Mouse (Mus musculus) intestine, embryonic 16.5 days (tissue): Measurements from ENCODE around the gene Gng3. TPM values are rescaled to one million over a fixed set of nuclear protein-coding genes. Genes with fewer than 3 reads are reported as not detected.
"Not testable (repeated sequence)": the region's sequence is repeated elsewhere in the genome, so short reads cannot be mapped to it uniquely, and the experiment has no call there.

Experiments
- ATAC-seq: fragments of 200-750 bp; cut with Nextera tagmentation; 2 replicates; pipeline ENCODE4 v1.8.0; 2017; ENCODE audit warnings: moderate TSS enrichment, moderate library complexity
- H3K27ac ChIP-seq: fragments of 300-500 bp; sonication (generic); 2 replicates; pipeline ENCODE4 v1.5.1; 2014; ENCODE audit warnings: mild to moderate bottlenecking, low read length
- H3K27me3 ChIP-seq: fragments of 300-500 bp; sonication (generic); replicated peaks from 2 replicates; pipeline ENCODE4 v1.6.1; 2014; ENCODE audit warnings: low read length, control low read depth, mixed read lengths; ENCODE audit not compliant: control insufficient read depth, insufficient read depth
- H3K36me3 ChIP-seq: fragments of 300-500 bp; sonication (generic); 2 replicates; pipeline ENCODE4 v1.6.1; 2014; ENCODE audit warnings: low read length, control low read depth; ENCODE audit not compliant: control insufficient read depth, insufficient read depth
- H3K4me1 ChIP-seq: fragments of 300-500 bp; sonication (generic); 2 replicates; pipeline ENCODE4 v1.6.1; 2014; ENCODE audit warnings: low read length, control low read depth, mixed read lengths; ENCODE audit not compliant: control insufficient read depth, insufficient read depth
- H3K4me2 ChIP-seq: fragments of 300-500 bp; sonication (generic); 2 replicates; pipeline ENCODE4 v1.6.1; 2014; ENCODE audit warnings: low read depth, low read length, control low read depth
- H3K4me3 ChIP-seq: fragments of 300-500 bp; sonication (generic); 2 replicates; pipeline ENCODE4 v1.5.1; 2014; ENCODE audit warnings: mild to moderate bottlenecking, low read length
- H3K9ac ChIP-seq: fragments of 300-500 bp; sonication (generic); 2 replicates; pipeline ENCODE4 v1.6.1; 2014; ENCODE audit warnings: low read depth, low read length
- H3K9me3 ChIP-seq: fragments of 300-500 bp; sonication (generic); 2 replicates; pipeline ENCODE4 v1.6.1; 2016; ENCODE audit warnings: low read length, control low read depth; ENCODE audit not compliant: control insufficient read depth
- WGBS: fragments of 180-500 bp; shearing (Covaris S2); extraction: QIAGEN DNeasy Blood & Tissue Kit; methylation state at CpG from one replicate; pipeline ENCODE4 v1.1.7; 2014; 5-methylcytosine and 5-hydroxymethylcytosine counted together
- polyA plus RNA-seq: library from polyadenylated mRNA; unstranded; fragments of >200 nt; fragmentation: Nextera tagmentation; extraction: Ambion mirVana; gene quantifications from 2 replicates; pipeline ENCODE4 v1.2.1, GENCODE M21; 2015

The Gng3 gene
- polyA plus RNA-seq, 1 experiment from 2014 or later = 14.3 TPM

- not testable (repeated sequence) for H3K27ac ChIP-seq
Measured at GRCm38 (mm10) chr19:8836327-8836726, 2.7 kb downstream of the Gng3 start.

GRCm38 (mm10) chr19:8832971-8833370 is 6.0 kb downstream of the Gng3 start:
- Histone ChIP-seq H3K9me3 (no peaks in the 10 kb centered on the region), H3K4me3 (no peak overlapping the region), H3K4me2 (no peak overlapping the region), H3K27ac (no peak overlapping the region), H3K27me3 (no peaks in the 10 kb centered on the region), H3K4me1 (no peaks in the 10 kb centered on the region; the same call in 1 of the 2 replicates), H3K9ac (no peak overlapping the region), H3K36me3 (peaks cover 40% of the 10 kb centered on the region)
- ATAC-seq = no peak
- 89% methylated on average over 4 of the region's 4 CpGs for WGBS

More at GRCm38 (mm10) chr19:8836327-8836726, 2.7 kb downstream of the Gng3 start:
- WGBS = 89% methylated on average over 10 of the region's 10 CpGs
- H3K4me3 ChIP-seq, H3K9ac ChIP-seq, H3K4me2 ChIP-seq, ATAC-seq, H3K9me3 ChIP-seq, H3K27me3 ChIP-seq: not testable (repeated sequence)
- Histone ChIP-seq H3K36me3 (peaks cover 18% of the 10 kb centered on the region), H3K4me1 (peaks cover 22% of the 10 kb centered on the region)

DNA sequence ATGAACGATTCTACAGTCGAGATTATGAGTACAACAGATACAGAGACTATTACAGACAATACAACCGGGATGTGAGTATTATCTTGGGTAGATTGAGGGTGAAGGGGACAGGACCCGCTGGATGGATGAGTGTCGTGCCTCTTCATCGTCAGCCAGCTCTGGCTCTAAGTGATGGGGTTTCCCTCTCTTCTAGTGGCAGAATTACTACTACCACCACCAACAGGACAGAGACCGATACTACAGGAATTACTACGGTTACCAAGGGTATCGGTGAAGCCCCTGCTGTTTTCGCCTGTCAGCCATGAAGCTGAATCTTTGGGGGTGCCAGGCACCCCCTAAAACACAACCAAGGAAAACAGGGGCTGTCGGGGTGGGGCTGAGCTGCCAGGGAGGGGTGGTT is 7.7 kb downstream of the Gng3 start:
- no peaks in the 10 kb centered on the region for H3K9me3 ChIP-seq
- no peak overlapping the region for H3K27ac ChIP-seq
- no peaks in the 10 kb centered on the region for H3K4me1 ChIP-seq
- H3K27me3 ChIP-seq = no peaks in the 10 kb centered on the region
- no peak overlapping the region for H3K4me3 ChIP-seq
- 84% methylated on average over 11 of the region's 11 CpGs for WGBS
- H3K36me3 ChIP-seq = peaks cover 50% of the 10 kb centered on the region
- no peak for ATAC-seq
- H3K4me2 ChIP-seq = no peak overlapping the region
- no peak overlapping the region for H3K9ac ChIP-seq

DNA sequence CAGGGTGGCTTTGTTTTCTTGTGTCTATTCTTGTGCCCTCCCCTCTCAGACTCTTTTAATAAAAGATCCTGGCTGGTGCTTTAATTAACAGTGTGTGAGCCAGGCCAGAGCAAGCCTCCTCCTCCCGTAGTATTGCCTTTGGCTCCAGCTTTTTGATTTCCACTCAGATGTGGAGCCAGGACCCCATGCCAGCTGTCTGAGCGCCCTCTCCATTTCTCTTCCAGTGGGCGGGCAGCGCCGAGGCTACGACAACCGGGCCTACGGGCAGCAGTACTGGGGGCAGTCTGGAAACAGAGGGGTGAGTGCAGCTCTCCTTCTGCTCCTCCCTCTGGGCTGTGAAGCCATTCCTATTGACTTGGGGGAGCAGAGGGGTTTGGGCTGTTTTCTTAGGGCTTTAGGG is 8.3 kb downstream of the Gng3 start:
- 92% methylated on average over 8 of the region's 8 CpGs for WGBS
- H3K27ac ChIP-seq = no peak overlapping the region
- peaks cover 53% of the 10 kb centered on the region for H3K36me3 ChIP-seq
- H3K4me2 ChIP-seq = no peak overlapping the region
- no peak for ATAC-seq
- no peak overlapping the region for H3K9ac ChIP-seq
- H3K4me3 ChIP-seq = no peak overlapping the region
- H3K27me3 ChIP-seq = no peaks in the 10 kb centered on the region
- H3K4me1 ChIP-seq = no peaks in the 10 kb centered on the region
- H3K9me3 ChIP-seq = no peaks in the 10 kb centered on the region

DNA sequence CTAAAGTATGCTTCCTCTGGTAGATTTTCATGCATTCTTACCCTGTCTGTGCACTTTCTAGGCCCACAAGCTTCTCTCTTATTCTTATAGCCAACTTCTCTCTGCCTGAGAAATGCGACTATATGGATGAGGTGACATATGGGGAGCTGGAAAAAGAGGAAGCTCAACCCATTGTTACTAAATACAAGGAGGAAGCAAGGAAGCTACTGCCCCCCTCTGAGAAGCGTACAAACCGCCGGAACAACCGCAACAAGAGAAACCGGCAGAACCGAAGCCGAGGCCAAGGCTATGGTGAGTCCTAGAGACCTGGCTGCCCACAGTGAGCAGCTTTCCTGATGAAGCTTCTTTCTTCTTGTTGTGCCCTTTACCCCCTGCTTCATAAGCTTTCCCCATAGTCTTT is 9.3 kb downstream of the Gng3 start, which contains the start of gene AC129217.1:
TSS of gene AC129217.1 (plus strand) at position 114 of the 400 bp plus-strand sequence.
- Histone ChIP-seq H3K4me3 (no peak within 1 kb of the TSS), H3K9ac (no peak within 1 kb of the TSS), H3K36me3 (peaks cover 53% of the 10 kb centered on the region), H3K27me3 (no peaks in the 10 kb centered on the region), H3K4me2 (no peak within 1 kb of the TSS), H3K9me3 (no peaks in the 10 kb centered on the region), H3K4me1 (no peaks in the 10 kb centered on the region), H3K27ac (no peak within 1 kb of the TSS)
- ATAC-seq = no peak
- 90% methylated on average over 8 of the region's 8 CpGs for WGBS

DNA sequence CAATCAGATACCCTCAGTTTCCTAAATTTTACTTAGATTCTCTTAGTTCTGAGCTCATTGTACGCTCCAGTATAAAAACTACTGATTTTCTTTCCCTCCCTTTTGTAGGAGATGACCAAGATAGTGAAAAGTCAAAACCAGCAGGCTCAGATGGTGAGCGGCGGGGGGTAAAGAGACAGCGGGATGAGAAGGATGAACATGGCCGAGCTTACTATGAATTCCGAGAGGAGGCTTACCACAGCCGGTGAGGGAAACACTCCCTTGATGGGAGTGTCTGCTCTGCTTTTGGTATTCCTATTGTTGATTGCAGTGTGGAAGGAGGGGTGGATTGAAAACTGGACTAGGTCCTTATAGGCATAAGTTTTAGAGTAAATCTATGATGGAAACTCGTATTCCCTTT is 16.3 kb downstream of the Gng3 start:
- ATAC-seq = no peak
- H3K9me3 ChIP-seq = no peaks in the 10 kb centered on the region
- H3K4me3 ChIP-seq = peak overlapping the region; percentile 34
- H3K9ac ChIP-seq = peak overlapping the region; percentile 40; the same call in 1 of the 2 replicates
- H3K27me3 ChIP-seq = no peaks in the 10 kb centered on the region
- peaks cover 12% of the 10 kb centered on the region; the same call in 1 of the 2 replicates for H3K4me1 ChIP-seq
- peaks cover 21% of the 10 kb centered on the region for H3K36me3 ChIP-seq
- H3K27ac ChIP-seq = no peak overlapping the region
- WGBS = 64% methylated on average over 8 of the region's 8 CpGs
- H3K4me2 ChIP-seq = peak overlapping the region; percentile 87

GRCm38 (mm10) chr19:8821146-8821545 is 17.8 kb downstream of the Gng3 start:
- ATAC-seq = no peak
- H3K9ac ChIP-seq = peak overlapping the region; percentile 97
- peaks cover 14% of the 10 kb centered on the region for H3K36me3 ChIP-seq
- no peaks in the 10 kb centered on the region for H3K9me3 ChIP-seq
- H3K27ac ChIP-seq = peak overlapping the region; percentile 100
- WGBS = 0% methylated on average over 7 of the region's 7 CpGs
- peaks cover 21% of the 10 kb centered on the region for H3K4me1 ChIP-seq
- H3K27me3 ChIP-seq = no peaks in the 10 kb centered on the region
- peak overlapping the region; percentile 87 for H3K4me2 ChIP-seq
- peak overlapping the region; percentile 100 for H3K4me3 ChIP-seq

DNA sequence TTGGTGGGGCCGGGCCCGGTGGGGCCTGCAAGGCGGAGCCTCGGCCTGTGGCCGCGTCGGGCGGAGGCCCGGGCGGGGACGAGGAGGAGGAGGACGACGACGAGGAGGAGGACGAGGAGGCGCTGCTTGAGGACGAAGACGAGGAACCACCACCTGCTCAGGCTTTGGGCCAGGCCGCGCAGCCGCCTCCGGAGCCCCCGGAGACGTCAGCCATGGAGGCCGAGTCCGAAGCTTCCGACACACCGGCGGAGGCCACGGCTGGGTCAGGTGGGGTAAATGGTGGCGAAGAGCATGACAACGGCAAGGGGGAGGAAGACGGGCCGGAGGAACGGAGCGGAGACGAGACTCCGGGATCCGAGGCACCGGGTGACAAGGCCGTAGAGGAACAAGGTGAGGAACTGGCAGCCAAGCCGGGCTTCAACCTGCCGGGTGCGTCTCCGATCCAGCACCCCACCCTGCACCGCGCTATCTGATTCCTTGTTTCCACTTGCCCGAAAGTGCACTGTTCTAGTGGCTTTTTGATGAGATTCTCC is 18.5 kb downstream of the Gng3 start:
- under 1% methylated on average over 48 of the region's 48 CpGs for WGBS
- H3K4me3 ChIP-seq = peak overlapping the region; percentile 100

GRCm38 (mm10) chr19:8819596-8820423 is 19.2 kb downstream of the Gng3 start, which contains the start of gene Hnrnpul2:
TSS of gene Hnrnpul2 (plus strand) at chr19:8820010.
- H3K4me2 ChIP-seq = peak within 1 kb of the TSS; percentile 87
- 0% methylated on average over 72 of the region's 83 CpGs for WGBS
- no peaks in the 10 kb centered on the region for H3K9me3 ChIP-seq
- H3K27me3 ChIP-seq = no peaks in the 10 kb centered on the region
- H3K4me3 ChIP-seq = peak within 1 kb of the TSS; percentile 100
- ATAC-seq = peak; percentile 95
- H3K4me1 ChIP-seq = peaks cover 21% of the 10 kb centered on the region
- H3K36me3 ChIP-seq = peaks cover 13% of the 10 kb centered on the region
- H3K9ac ChIP-seq = peak within 1 kb of the TSS; percentile 97
- H3K27ac ChIP-seq = peak within 1 kb of the TSS; percentile 100

More for the DNA sequence above, 18.5 kb downstream of the Gng3 start:
- H3K27me3 ChIP-seq = no peaks in the 10 kb centered on the region
- peak; percentile 27 for ATAC-seq
- peak overlapping the region; percentile 97 for H3K9ac ChIP-seq
- H3K4me2 ChIP-seq = peak overlapping the region; percentile 87
- peaks cover 13% of the 10 kb centered on the region for H3K36me3 ChIP-seq
- no peaks in the 10 kb centered on the region for H3K9me3 ChIP-seq
- H3K4me1 ChIP-seq = peaks cover 21% of the 10 kb centered on the region
- peak overlapping the region; percentile 100 for H3K27ac ChIP-seq
